Mouse (Mus musculus) MN1 (cell line): ENCODE results near the gene Trim10.

ENCODE experiments used
- DNase-seq: peaks from one replicate; pipeline ENCODE4 v3.0.0-alpha.2; 2016; ENCODE audit warnings: low spot score

The Trim10 gene

GRCm38 (mm10) chr17:36869284-36869954 is at the start of gene Trim10:
Gene Trim10, plus strand, starts transcription at chr17:36869574.
- DNase-seq, result no peak

GRCm38 (mm10) chr17:36824005-36824404 is 45.4 kb upstream of the Trim10 start:
- DNase-seq, result peak; percentile 65

DNA sequence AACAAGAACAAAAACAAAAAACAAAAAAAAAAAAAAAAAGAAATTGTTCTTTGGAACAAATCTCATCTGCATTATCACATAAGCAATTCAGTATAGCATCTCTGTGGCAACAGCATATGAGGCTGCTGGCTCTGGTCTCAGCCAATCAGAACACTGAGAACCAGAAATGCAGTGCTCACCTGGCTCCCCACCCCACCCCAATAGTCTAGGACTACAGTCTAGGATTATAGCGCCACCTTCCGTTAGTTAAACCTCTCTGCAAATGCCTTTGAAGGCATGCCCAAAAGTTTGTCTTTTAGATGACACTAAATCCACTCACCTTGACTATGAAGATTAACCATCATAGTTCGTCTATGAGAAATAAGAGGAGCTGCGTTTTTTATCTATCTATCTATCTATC is 43.8 kb upstream of the Trim10 start:
- peak; percentile 32 for DNase-seq

DNA sequence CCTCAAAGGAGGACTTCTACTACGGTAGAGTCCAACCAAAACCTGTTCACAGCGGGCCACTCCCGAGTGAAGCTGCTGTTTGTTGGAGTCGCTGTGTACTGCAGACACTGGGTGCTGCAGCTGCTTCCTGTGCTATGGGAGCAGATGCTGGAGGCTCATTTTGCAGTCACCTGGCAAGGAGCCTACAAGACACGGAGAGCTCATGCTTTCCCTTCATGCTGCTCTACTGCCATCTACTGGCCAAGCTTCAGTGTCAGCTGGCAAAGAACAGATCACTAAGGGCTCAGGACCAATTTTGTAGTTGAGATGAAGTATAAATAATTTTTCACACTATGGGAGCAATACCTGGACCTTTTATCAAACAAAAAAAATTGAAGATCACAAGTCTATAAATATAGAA is 43.4 kb upstream of the Trim10 start:
- peak; percentile 78 for DNase-seq

DNA sequence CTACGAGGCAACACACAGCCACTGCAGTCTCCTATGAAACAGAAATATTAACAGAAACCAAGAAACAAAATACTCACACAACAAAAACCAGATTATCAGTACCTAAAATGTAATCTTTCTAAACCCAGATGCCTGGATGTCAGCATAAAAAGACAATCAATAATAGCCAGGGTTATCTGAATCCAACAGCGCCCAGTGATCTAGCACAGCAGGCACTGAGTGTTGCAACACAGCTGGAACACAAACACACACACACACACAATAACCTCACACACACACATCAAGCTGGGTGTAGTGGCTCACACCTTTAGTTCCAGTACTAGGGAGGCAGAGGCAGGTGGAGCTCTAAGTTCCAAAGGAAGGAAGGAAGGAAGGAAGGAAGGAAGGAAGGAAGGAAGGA is 40.9 kb upstream of the Trim10 start:
- DNase-seq, result no peak

DNA sequence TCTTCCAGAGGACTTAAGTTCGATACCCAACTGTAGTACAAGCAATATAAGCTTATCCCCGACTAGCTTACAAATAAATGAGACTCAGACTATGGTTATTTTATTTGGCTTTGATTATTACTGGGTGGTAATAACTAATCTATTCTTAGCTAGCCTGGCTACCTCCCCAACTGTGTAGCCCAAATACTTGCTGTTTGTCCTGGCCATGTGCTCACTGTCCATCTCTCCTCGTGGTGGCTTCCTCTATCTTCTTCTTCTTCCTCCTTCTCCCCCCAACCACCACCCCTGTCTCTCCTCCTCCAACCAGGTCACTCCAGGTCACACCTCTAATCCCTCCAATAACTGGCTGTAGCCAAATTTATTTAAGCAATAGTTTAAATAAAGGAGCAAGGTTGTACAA is 38.9 kb upstream of the Trim10 start:
- no peak for DNase-seq

DNA sequence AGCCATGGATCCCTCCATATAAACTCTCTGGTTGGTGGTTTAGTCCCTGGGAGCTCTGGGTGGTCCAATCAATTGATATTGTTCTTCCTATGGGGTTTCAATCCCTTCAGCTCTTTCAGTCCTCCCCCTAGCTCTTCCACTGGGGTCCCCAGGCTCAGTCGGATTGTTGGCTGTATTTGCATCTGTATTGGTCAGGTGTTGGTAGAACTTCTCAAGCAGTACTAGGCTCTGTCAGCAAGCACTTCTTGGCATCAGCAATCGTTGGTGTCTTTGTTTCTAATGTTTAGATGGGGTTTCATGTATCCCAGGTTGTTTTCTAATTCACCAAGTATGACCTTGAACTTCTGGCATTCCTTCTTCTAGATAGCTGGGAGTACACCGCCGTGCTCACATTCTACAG is 36.7 kb upstream of the Trim10 start:
- no peak for DNase-seq

DNA sequence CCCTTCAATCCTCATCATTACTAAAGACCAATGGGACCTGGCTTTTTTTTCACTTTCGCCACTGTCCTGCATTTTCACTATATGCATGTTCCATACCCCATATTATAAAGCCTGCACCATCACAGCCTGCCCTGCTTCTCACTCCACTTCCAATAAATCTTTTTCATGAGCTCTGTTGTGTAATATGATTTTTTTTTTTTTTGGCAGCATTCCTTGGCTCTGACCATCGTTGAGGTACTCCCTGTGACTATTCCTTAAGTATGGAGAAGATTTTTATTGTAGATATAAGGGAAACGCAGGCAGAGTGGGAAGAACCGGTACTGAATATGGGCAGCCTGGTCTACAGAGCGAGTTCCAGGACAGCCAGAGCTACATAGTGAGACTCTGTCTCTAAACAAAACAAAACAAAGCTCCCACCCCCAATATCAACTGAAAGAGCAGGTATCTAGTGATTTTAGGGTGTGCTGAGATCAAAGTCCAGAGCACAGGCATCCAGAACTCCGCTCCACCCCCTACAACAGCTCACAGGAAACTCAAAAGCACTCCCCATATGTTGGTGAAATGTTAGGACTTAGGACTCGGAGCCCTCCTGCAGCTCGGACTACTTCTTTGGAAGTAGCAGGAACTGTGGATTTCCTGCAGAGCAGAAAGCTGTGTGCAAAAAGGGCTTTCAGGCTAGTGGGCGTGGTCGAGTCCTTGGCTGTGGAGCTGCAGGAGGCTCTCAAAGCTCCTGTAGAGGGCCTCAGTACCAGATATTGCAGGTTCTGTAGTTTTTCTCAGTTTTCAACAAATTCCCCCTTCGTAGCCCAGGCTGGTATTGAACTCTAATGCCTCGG is 33.6 kb upstream of the Trim10 start:
- DNase-seq, result peak; percentile 79

GRCm38 (mm10) chr17:36836427-36836812 is 33.0 kb upstream of the Trim10 start:
- DNase-seq, result no peak

DNA sequence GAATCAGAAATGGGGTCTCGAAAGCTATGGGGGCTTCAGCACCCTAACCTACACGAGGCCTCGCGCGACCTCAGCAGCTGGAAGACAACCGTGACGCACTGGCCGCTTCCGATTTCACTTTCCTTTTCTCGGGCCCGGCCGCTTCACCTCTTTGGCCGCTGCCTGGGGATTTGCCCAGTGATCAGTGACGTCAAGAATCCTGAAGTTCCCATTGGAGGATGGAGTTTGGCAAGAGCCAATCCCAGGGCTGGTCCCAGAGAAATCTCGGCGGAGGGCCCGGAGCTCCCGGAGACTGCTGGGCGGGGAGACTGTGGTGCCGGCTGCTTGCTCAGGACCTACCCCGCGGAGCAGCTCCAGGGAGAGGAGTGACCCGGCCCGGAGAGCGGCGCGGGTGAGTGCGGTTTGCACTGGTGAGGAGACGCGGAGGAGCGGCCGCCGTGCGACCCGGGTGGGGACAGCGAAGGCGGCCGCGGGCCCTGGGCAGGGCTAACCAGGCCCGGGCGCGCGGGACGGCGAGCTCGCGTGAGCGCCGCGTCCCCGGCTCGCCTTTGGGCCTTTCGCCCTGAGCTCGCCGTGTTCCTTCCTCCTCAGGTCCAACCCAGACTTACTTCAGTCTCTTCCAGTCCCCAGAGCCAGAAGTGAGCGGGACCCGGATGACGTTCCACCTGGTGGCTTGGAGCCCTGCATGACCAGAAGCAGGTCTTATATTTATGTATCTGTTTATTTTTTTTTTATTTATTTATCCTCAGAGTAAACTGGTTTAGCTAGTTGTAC is 32.3 kb upstream of the Trim10 start, which contains the start of gene Trim26:
Trim26 (plus strand) TSS at position 261 of the 774 bp plus-strand sequence.
- DNase-seq, result peak; percentile 99

GRCm38 (mm10) chr17:36839001-36839400 is 30.4 kb upstream of the Trim10 start:
- DNase-seq, result no peak

DNA sequence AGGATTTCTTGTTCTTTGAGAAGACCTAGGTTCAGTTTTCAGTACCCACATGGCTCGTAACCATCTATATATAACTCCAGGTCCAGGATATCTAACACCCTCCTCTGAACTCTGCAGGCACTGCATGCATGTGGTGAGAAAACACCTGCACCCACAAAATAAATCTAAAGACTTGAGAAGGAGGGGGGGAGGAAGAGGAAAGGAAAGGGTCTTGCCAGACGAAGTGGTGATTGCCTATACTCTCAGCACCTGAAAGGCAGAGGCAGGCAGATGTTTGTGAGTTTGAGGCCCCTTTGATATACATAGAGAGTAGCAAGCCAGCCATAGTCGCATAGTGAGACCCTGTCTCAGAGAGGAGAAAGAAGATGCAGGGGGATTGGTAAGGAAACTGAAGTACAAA is 29.4 kb upstream of the Trim10 start:
- no peak for DNase-seq

- DNase-seq, result no peak
Observed at GRCm38 (mm10) chr17:36840961-36841445, 28.4 kb upstream of the Trim10 start.

DNA sequence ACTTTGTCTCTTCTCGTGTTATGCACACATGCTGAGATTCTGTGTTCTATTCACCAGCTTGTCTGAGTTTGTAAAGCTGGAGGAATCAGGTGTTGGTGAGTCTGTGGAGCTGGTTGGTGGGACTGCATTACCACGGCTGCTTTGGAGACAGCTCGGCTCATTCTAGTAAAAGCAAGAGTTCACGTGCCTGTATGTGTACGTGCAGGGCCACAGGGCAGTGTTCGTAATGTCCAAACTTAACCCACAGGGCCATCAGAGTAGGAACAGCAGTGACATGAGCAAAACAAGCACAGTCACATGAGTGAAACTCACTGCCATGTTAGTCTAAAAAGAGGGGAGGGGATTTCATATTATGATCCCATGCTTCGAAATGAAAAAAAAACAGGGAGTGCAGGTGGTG is 25.7 kb upstream of the Trim10 start:
- no peak for DNase-seq

DNA sequence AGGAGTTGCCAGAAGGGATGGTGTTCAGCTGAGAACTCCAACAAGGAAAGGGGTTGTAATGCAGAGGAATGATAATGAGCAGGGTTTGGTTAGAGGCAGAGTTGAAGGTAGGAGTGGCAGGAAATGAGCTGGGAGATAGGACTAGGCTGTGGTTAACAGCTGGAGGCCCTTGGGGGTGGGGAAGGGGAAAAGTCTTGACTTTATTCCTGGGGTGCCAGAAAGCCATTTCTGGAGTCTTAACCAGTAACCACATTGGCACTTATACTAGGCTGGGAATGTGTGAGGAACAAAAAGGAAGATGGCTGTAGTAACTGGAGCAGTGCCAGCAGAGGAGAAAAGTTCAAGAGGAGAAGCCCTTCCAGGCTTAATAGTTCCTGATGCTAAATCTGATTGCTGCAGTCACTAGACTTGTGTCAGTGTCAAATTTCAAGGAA is 25.1 kb upstream of the Trim10 start:
- DNase-seq, result no peak

DNA sequence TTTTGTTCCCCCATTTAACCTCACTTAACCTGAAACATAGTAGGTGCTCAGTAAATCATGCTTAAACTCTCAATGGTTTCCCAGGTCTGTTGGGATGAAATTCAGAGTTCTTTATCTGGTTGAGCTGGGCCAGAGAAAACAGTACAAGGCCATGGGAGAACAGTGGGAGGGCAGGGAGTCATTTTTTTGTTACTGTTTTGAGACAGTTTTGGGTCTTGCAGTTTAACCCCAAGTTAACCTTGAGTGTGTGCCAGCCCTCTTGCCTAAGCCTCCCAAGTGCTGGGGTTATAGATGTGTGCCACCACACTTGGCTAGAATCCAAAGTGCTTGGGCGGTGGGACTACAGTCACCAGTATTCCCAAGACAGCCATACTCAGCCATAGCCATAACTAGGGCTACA is 24.6 kb upstream of the Trim10 start:
- DNase-seq, result no peak

- no peak for DNase-seq
Observed at GRCm38 (mm10) chr17:36848911-36849310, 20.5 kb upstream of the Trim10 start.

- DNase-seq, result no peak
Observed at GRCm38 (mm10) chr17:36849992-36850391, 19.4 kb upstream of the Trim10 start.

GRCm38 (mm10) chr17:36851200-36851599 is 18.2 kb upstream of the Trim10 start:
- no peak for DNase-seq

DNA sequence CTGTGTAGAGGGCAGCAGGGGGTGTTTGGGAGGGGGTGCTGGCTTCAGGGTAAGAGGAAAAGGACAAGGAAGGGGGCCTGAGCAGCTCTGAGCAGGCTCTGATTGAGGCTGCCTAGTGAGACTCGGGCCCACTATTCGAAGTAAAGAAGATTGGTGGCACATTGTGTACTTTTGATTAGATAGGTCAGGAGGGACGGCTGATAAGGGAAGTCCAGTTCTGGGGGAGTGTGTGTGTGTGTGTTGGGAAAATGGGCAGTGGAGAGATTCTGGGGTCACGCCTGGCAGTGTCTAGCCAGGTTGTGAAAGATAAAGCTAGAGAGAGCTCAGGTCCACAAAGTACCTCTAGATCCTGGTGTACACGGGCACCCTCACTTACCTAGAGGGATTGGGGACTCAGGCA is 17.7 kb upstream of the Trim10 start:
- no peak for DNase-seq

DNA sequence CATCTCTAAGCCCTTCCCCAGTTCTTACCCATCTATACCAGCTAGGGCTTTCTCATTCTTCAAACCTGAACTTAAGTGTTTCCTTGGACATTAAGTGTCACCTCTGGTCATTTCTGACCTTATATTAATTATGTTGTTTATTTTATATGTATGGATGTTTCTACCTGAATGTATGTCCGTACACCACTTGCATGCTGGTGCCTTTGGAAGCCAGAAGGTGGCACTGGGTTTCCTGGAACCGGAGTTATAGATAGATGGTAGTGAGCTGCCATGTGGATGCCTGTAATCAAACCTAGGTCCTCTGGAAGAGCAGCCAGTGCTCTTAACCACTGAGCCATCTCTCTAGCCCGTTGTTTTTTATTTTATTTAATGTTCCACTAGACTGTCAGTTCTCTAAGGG is 13.9 kb upstream of the Trim10 start:
- no peak for DNase-seq

DNA sequence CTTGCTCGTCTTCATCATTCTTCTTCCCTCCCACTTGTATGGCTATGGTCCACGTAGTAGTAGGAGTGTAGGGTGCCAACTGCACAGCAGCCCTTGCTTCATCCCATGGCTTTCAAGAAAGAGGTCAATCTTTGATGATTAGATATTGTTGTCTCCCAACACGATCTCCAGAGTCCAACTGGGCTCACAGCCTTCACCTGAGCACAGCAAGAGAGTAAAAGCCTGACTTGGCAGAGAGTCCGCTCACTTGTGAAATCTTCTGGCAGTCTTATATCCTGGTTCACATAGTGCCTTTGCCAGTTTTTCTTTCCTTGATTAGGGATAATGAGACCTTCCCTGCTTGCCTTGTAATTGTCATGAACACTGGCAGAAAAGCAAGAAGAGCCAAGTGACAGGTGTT is 13.1 kb upstream of the Trim10 start:
- DNase-seq, result no peak

GRCm38 (mm10) chr17:36858181-36858580 is 11.2 kb upstream of the Trim10 start:
- DNase-seq, result no peak
